Mouse (Mus musculus) embryonic fibroblast, embryonic 13.5 days (primary cell): ENCODE measurements around the gene Naa40.

ENCODE experiments used
- CTCF ChIP-seq: IDR thresholded peaks from 2 replicates; pipeline ENCODE4 v1.5.1; 2011; ENCODE audit warnings: mild to moderate bottlenecking, control low read depth, low read length, moderate library complexity, borderline replicate concordance; ENCODE audit not compliant: insufficient read depth
- POLR2A ChIP-seq: IDR thresholded peaks from 2 replicates; pipeline ENCODE4 v1.6.1; 2011; ENCODE audit warnings: low read depth, mild to moderate bottlenecking, control low read depth, low read length, moderate library complexity

DNA sequence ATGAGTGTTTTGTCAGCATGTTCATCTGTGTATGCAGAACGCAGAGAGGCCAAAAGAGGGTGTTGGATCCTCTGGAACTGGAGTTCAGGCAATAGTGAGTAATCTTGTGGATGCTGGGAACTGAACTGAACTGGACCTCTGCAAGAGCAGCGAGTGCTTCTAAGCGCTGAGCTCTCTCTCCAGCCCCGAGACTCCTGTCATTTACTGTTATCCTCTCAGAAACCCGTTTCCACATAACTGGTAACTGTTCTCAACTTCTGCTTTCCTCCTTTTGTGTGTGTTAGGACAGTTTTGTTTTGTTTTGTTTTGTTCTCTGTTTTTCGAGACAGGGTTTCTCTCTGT is 23.1 kb downstream of the Naa40 start:
- TF ChIP-seq CTCF: no peak
- TF ChIP-seq POLR2A: no peak
